Mouse (Mus musculus): ENCODE measurements around the gene Erlec1.

GRCm38 (mm10) chr11:30953469-30954154 is 523 bp downstream of the Erlec1 start:
- TF ChIP-seq CTCF (IDR thresholded peaks at IDR 0.05; ENCODE audit: control insufficient read depth, insufficient read depth, insufficient replicate concordance, low read depth, low read length) (no peak), POLR2A (IDR thresholded peaks at IDR 0.05; ENCODE audit: control insufficient read depth, low read depth, low read length) (no peak)

All from testis, adult 2 months (tissue).